Mouse (Mus musculus): ENCODE results near the gene Olfr1338. TPM values are rescaled to one million over a fixed set of nuclear protein-coding genes. Genes with fewer than 3 reads are reported as not detected.

The Olfr1338 gene
- total and polyA plus RNA-seq, 3 experiments: not detected

- H3K4me1 ChIP-seq (ENCODE audit: control insufficient read depth in 1 of 2, insufficient read depth in 2 of 2, low read length in 2 of 2): no peaks in the 10 kb centered on the region
- DNase-seq (ENCODE audit: low read depth, low spot score): no peak
- no peak within 1 kb of the TSS for H3K27ac ChIP-seq (ENCODE audit: control insufficient read depth, low read depth, low read length)
- H3K4me3 ChIP-seq (ENCODE audit: control insufficient read depth in 1 of 2, insufficient read depth in 1 of 2, low read depth in 2 of 2, low read length in 2 of 2): no peak within 1 kb of the TSS
- TF ChIP-seq KAT2A (conservative IDR thresholded peaks at IDR 0.05; ENCODE audit: low read depth, low read length) (no peak), MEF2A (IDR thresholded peaks at IDR 0.05; ENCODE audit: extremely low read depth, insufficient replicate concordance, low read depth, low read length, poor library complexity, severe bottlenecking) (no peak), CHD1 (IDR thresholded peaks at IDR 0.05; ENCODE audit: low read depth, low read length) (no peak), SMC3 (IDR thresholded peaks at IDR 0.05; ENCODE audit: low read depth, low read length) (no peak), SIN3A (IDR thresholded peaks at IDR 0.05; ENCODE audit: low read length) (no peak), EP300 (IDR thresholded peaks at IDR 0.05; ENCODE audit: low read depth in 1 of 2, low read length in 2 of 2) (no peak), BHLHE40 (IDR thresholded peaks at IDR 0.05; ENCODE audit: borderline replicate concordance, low read depth, low read length) (no peak), MXI1 (IDR thresholded peaks at IDR 0.05; ENCODE audit: low read depth, low read length) (no peak), GABPA (IDR thresholded peaks at IDR 0.05; ENCODE audit: low read depth, low read length) (no peak), ZKSCAN1 (IDR thresholded peaks at IDR 0.05; ENCODE audit: low read depth, low read length) (no peak), CHD2 (IDR thresholded peaks at IDR 0.05; ENCODE audit: low read length) (no peak), TCF12 (IDR thresholded peaks at IDR 0.05; ENCODE audit: low read depth, low read length) (no peak), POLR2A (IDR thresholded peaks at IDR 0.05; ENCODE audit: control insufficient read depth in 1 of 2, insufficient read depth in 1 of 2, low read depth in 1 of 2, low read length in 2 of 2, poor library complexity in 1 of 2) (no peak), ZNF384 (IDR thresholded peaks at IDR 0.05; ENCODE audit: low read depth, low read length) (no peak), GATA1 (IDR thresholded peaks at IDR 0.05; ENCODE audit: low read depth, low read length) (no peak), USF2 (IDR thresholded peaks at IDR 0.05; ENCODE audit: borderline replicate concordance in 1 of 2, insufficient read depth in 1 of 2, low read depth in 1 of 2, low read length in 2 of 2) (no peak), USF1 (IDR thresholded peaks at IDR 0.05; ENCODE audit: low read depth, low read length) (no peak), TBP (IDR thresholded peaks at IDR 0.05; ENCODE audit: low read depth, low read length) (no peak), NRF1 (IDR thresholded peaks at IDR 0.05; ENCODE audit: insufficient read depth, low read depth, low read length, poor library complexity, severe bottlenecking) (no peak), RCOR1 (IDR thresholded peaks at IDR 0.05; ENCODE audit: low read depth, low read length) (no peak)
- H3K36me3 ChIP-seq (ENCODE audit: control insufficient read depth in 1 of 2, insufficient read depth in 2 of 2, low read length in 2 of 2): no peaks in the 10 kb centered on the region
- H3K79me2 ChIP-seq (ENCODE audit: control insufficient read depth, insufficient read depth, low read length, poor library complexity): no peaks in the 10 kb centered on the region
- H3K27me3 ChIP-seq (ENCODE audit: control insufficient read depth in 1 of 2, insufficient read depth in 2 of 2, low read length in 2 of 2): no peaks in the 10 kb centered on the region; a peak in 1 of 4 replicates
- no peaks in the 10 kb centered on the region for H3K9me3 ChIP-seq (replicated peaks; ENCODE audit: insufficient read depth, low read length)
- no peak within 1 kb of the TSS for H3K9ac ChIP-seq (ENCODE audit: control insufficient read depth, low read depth, low read length, poor library complexity, severe bottlenecking)
Observed at GRCm38 (mm10) chr4:118703223-118703622, 55.3 kb downstream of the Olfr1338 start, which contains the start of gene Olfr1341. TSS of gene Olfr1341 (plus strand) at chr4:118703523.

Other genes with a start within 250 kb of the Olfr1338 start
- gene 2610528J11Rik, start 231.7 kb downstream of the Olfr1338 start, total RNA-seq (2012; rRNA removed): not detected in 2 replicates
- gene 2610528J11Rik, start 231.7 kb downstream of the Olfr1338 start, polyA plus RNA-seq (2012; ENCODE audit: insufficient read depth in 1 of 2, insufficient read length in 2 of 2, low read depth in 1 of 2, low replicate concordance in 2 of 2, missing spikeins in 1 of 2): not detected
- 1.5 and 1.8 TPM in 2 replicates for gene Tmem125, start 214.7 kb downstream of the Olfr1338 start, total RNA-seq (2012; rRNA removed)
- 1 to 10 TPM in 1 of 2 experiments, not detected in 1; 3.2 TPM for gene Tmem125, start 214.7 kb downstream of the Olfr1338 start, polyA plus RNA-seq (2012; ENCODE audit: insufficient read depth in 1 of 2, insufficient read length in 2 of 2, low read depth in 1 of 2, low replicate concordance in 2 of 2, missing spikeins in 1 of 2)
- gene Cfap57, start 138.0 kb downstream of the Olfr1338 start, total RNA-seq (2012; rRNA removed): not detected in 2 replicates
- gene Cfap57, start 138.0 kb downstream of the Olfr1338 start, polyA plus RNA-seq (2012; ENCODE audit: insufficient read depth in 1 of 2, insufficient read length in 2 of 2, low read depth in 1 of 2, low replicate concordance in 2 of 2, missing spikeins in 1 of 2): not detected
- 313 and 357 TPM in 2 replicates for gene Ebna1bp2, start 137.9 kb downstream of the Olfr1338 start, total RNA-seq (2012; rRNA removed)
- gene Ebna1bp2, start 137.9 kb downstream of the Olfr1338 start, polyA plus RNA-seq (2012; ENCODE audit: insufficient read depth in 1 of 2, insufficient read length in 2 of 2, low read depth in 1 of 2, low replicate concordance in 2 of 2, missing spikeins in 1 of 2): 100 to 1,000 TPM in 1 of 2 experiments, not detected in 1; 378 TPM
- gene Olfr62, start 99.8 kb downstream of the Olfr1338 start, total RNA-seq (2012; rRNA removed): not detected in 2 replicates
- not detected for gene Olfr62, start 99.8 kb downstream of the Olfr1338 start, polyA plus RNA-seq (2012; ENCODE audit: insufficient read depth in 1 of 2, insufficient read length in 2 of 2, low read depth in 1 of 2, low replicate concordance in 2 of 2, missing spikeins in 1 of 2)
- gene Olfr1342, start 66.0 kb downstream of the Olfr1338 start, total RNA-seq (2012; rRNA removed): not detected in 2 replicates
- gene Olfr1342, start 66.0 kb downstream of the Olfr1338 start, polyA plus RNA-seq (2012; ENCODE audit: insufficient read depth in 1 of 2, insufficient read length in 2 of 2, low read depth in 1 of 2, low replicate concordance in 2 of 2, missing spikeins in 1 of 2): not detected
- gene Olfr1341, start 55.2 kb downstream of the Olfr1338 start, total RNA-seq (2012; rRNA removed): not detected in 2 replicates
- gene Olfr1341, start 55.2 kb downstream of the Olfr1338 start, polyA plus RNA-seq (2012; ENCODE audit: insufficient read depth in 1 of 2, insufficient read length in 2 of 2, low read depth in 1 of 2, low replicate concordance in 2 of 2, missing spikeins in 1 of 2): not detected
- gene Olfr1340, start 38.6 kb downstream of the Olfr1338 start, total RNA-seq (2012; rRNA removed): not detected in 2 replicates
- not detected for gene Olfr1340, start 38.6 kb downstream of the Olfr1338 start, polyA plus RNA-seq (2012; ENCODE audit: insufficient read depth in 1 of 2, insufficient read length in 2 of 2, low read depth in 1 of 2, low replicate concordance in 2 of 2, missing spikeins in 1 of 2)
- gene Olfr1339, start 26.6 kb downstream of the Olfr1338 start, total RNA-seq (2012; rRNA removed): not detected in 2 replicates
- not detected for gene Olfr1339, start 26.6 kb downstream of the Olfr1338 start, polyA plus RNA-seq (2012; ENCODE audit: insufficient read depth in 1 of 2, insufficient read length in 2 of 2, low read depth in 1 of 2, low replicate concordance in 2 of 2, missing spikeins in 1 of 2)
- gene Olfr1337, start 23.8 kb upstream of the Olfr1338 start, total RNA-seq (2012; rRNA removed): not detected in 2 replicates
- not detected for gene Olfr1337, start 23.8 kb upstream of the Olfr1338 start, polyA plus RNA-seq (2012; ENCODE audit: insufficient read depth in 1 of 2, insufficient read length in 2 of 2, low read depth in 1 of 2, low replicate concordance in 2 of 2, missing spikeins in 1 of 2)
- gene Olfr1335, start 51.2 kb upstream of the Olfr1338 start, total RNA-seq (2012; rRNA removed): not detected in 2 replicates
- not detected for gene Olfr1335, start 51.2 kb upstream of the Olfr1338 start, polyA plus RNA-seq (2012; ENCODE audit: insufficient read depth in 1 of 2, insufficient read length in 2 of 2, low read depth in 1 of 2, low replicate concordance in 2 of 2, missing spikeins in 1 of 2)
- not detected in 2 replicates for gene Olfr1333, start 77.5 kb upstream of the Olfr1338 start, total RNA-seq (2012; rRNA removed)
- gene Olfr1333, start 77.5 kb upstream of the Olfr1338 start, polyA plus RNA-seq (2012; ENCODE audit: insufficient read depth in 1 of 2, insufficient read length in 2 of 2, low read depth in 1 of 2, low replicate concordance in 2 of 2, missing spikeins in 1 of 2): not detected
- not detected in 2 replicates for gene Olfr1331, start 105.9 kb upstream of the Olfr1338 start, total RNA-seq (2012; rRNA removed)
- not detected for gene Olfr1331, start 105.9 kb upstream of the Olfr1338 start, polyA plus RNA-seq (2012; ENCODE audit: insufficient read depth in 1 of 2, insufficient read length in 2 of 2, low read depth in 1 of 2, low replicate concordance in 2 of 2, missing spikeins in 1 of 2)
- not detected in 2 replicates for gene Olfr1330, start 129.9 kb upstream of the Olfr1338 start, total RNA-seq (2012; rRNA removed)
- gene Olfr1330, start 129.9 kb upstream of the Olfr1338 start, polyA plus RNA-seq (2012; ENCODE audit: insufficient read depth in 1 of 2, insufficient read length in 2 of 2, low read depth in 1 of 2, low replicate concordance in 2 of 2, missing spikeins in 1 of 2): not detected
- gene Olfr1329, start 158.7 kb upstream of the Olfr1338 start, total RNA-seq (2012; rRNA removed): not detected in 2 replicates
- not detected for gene Olfr1329, start 158.7 kb upstream of the Olfr1338 start, polyA plus RNA-seq (2012; ENCODE audit: insufficient read depth in 1 of 2, insufficient read length in 2 of 2, low read depth in 1 of 2, low replicate concordance in 2 of 2, missing spikeins in 1 of 2)
- gene Olfr1328, start 179.9 kb upstream of the Olfr1338 start, total RNA-seq (2012; rRNA removed): not detected in 2 replicates
- gene Olfr1328, start 179.9 kb upstream of the Olfr1338 start, polyA plus RNA-seq (2012; ENCODE audit: insufficient read depth in 1 of 2, insufficient read length in 2 of 2, low read depth in 1 of 2, low replicate concordance in 2 of 2, missing spikeins in 1 of 2): not detected
- not detected in 2 replicates for gene Lao1, start 202.8 kb upstream of the Olfr1338 start, total RNA-seq (2012; rRNA removed)
- gene Lao1, start 202.8 kb upstream of the Olfr1338 start, polyA plus RNA-seq (2012; ENCODE audit: insufficient read depth in 1 of 2, insufficient read length in 2 of 2, low read depth in 1 of 2, low replicate concordance in 2 of 2, missing spikeins in 1 of 2): not detected

Measured in MEL (cell line).